Mouse (Mus musculus) forebrain, embryonic 11.5 days (tissue): ENCODE measurements around the gene Tnfrsf13c. TPM values are rescaled to one million over a fixed set of nuclear protein-coding genes. Genes with fewer than 3 reads are reported as not detected.

ENCODE experiments used
- ATAC-seq: fragments of 200-750 bp; cut with Nextera tagmentation; replicated peaks from 2 replicates; pipeline ENCODE4 v1.8.0; 2017; ENCODE audit warnings: moderate TSS enrichment; ENCODE audit not compliant: low FRiP score
- DNase-seq: peaks from one replicate; pipeline ENCODE4 v3.0.0-alpha.2; 2017; ENCODE audit warnings: low spot score
- H3K27ac ChIP-seq: fragments of 300-500 bp; sonication (generic); 2 replicates; pipeline ENCODE4 v1.5.1; 2014; ENCODE audit warnings: low read depth, low read length
- H3K27me3 ChIP-seq: fragments of 300-500 bp; sonication (generic); 2 replicates; pipeline ENCODE4 v1.6.1; 2014; ENCODE audit warnings: mild to moderate bottlenecking, low read length, mixed read lengths; ENCODE audit not compliant: control insufficient read depth, insufficient read depth
- H3K36me3 ChIP-seq: fragments of 300-500 bp; sonication (generic); 2 replicates; pipeline ENCODE4 v1.6.1; 2014; ENCODE audit warnings: mild to moderate bottlenecking, low read length, moderate library complexity, mixed read lengths; ENCODE audit not compliant: control insufficient read depth, insufficient read depth
- H3K4me1 ChIP-seq: fragments of 300-500 bp; sonication (generic); replicated peaks from 2 replicates; pipeline ENCODE4 v1.6.1; 2014; ENCODE audit warnings: low read length, mixed read lengths; ENCODE audit not compliant: control insufficient read depth, insufficient read depth
- H3K4me2 ChIP-seq: fragments of 300-500 bp; sonication (generic); 2 replicates; pipeline ENCODE4 v1.6.1; 2014; ENCODE audit warnings: low read depth, mild to moderate bottlenecking, low read length, moderate library complexity, mixed read lengths; ENCODE audit not compliant: severe bottlenecking
- H3K4me3 ChIP-seq: fragments of 300-500 bp; sonication (generic); 2 replicates; pipeline ENCODE4 v1.5.1; 2014; ENCODE audit warnings: low read depth, low read length
- H3K9ac ChIP-seq: fragments of 300-500 bp; sonication (generic); 2 replicates; pipeline ENCODE4 v1.6.1; 2014; ENCODE audit warnings: low read length
- H3K9me3 ChIP-seq: fragments of 300-500 bp; sonication (generic); 2 replicates; pipeline ENCODE4 v1.6.1; 2016; ENCODE audit warnings: low read length, mixed read lengths; ENCODE audit not compliant: control insufficient read depth
- WGBS: fragments of 180-500 bp; shearing (Covaris S2); extraction: QIAGEN DNeasy Blood & Tissue Kit; methylation state at CpG from one replicate; pipeline ENCODE4 v1.1.7; 2014; 5-methylcytosine and 5-hydroxymethylcytosine counted together
- polyA plus RNA-seq: library from polyadenylated mRNA; unstranded; fragments of >200 nt; fragmentation: Nextera tagmentation; extraction: Ambion mirVana; gene quantifications from 2 replicates; pipeline ENCODE4 v1.2.1, GENCODE M21; 2014

Tnfrsf13c gene
- polyA plus RNA-seq, 1 experiment from 2014 or later = 0.35 TPM

DNA sequence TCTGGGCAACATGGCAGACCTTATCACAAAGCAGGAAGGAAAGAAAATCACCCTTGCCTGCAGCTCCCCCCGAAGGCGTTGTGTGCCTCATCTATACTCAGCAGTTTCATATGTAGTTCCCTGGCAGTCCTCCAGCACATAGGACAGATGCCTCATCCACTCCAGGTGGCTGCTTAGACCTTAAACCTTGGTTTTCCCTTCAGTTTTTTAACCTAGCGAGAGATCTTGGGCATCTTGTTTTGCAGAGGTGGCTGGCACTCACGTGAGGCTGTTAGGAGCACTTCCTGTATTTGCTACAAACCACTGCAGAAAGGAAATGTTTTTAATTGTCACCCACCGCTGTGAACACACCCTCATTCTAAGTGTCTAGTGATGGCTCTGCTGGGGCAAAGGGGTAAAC, 37.2 kb downstream of the Tnfrsf13c start:
- DNase-seq = no peak
- ATAC-seq = no peak
- WGBS = 96% methylated on average over 5 of the region's 5 CpGs
- H3K4me2 ChIP-seq = no peak overlapping the region
- no peak overlapping the region for H3K9ac ChIP-seq
- peaks cover 46% of the 10 kb centered on the region for H3K36me3 ChIP-seq
- H3K27ac ChIP-seq = no peak overlapping the region
- H3K4me3 ChIP-seq = no peak overlapping the region
- no peaks in the 10 kb centered on the region for H3K27me3 ChIP-seq
- no peaks in the 10 kb centered on the region for H3K4me1 ChIP-seq
- peaks cover 4% of the 10 kb centered on the region; the same call in 1 of the 2 replicates for H3K9me3 ChIP-seq

- Histone ChIP-seq H3K27ac (no peak overlapping the region), H3K9ac (no peak overlapping the region), H3K27me3 (no peaks in the 10 kb centered on the region), H3K4me1 (no peaks in the 10 kb centered on the region), H3K9me3 (peaks cover 8% of the 10 kb centered on the region; the same call in 1 of the 2 replicates), H3K36me3 (peaks cover 54% of the 10 kb centered on the region), H3K4me2 (no peak overlapping the region), H3K4me3 (no peak overlapping the region)
- DNase-seq = no peak
- ATAC-seq = no peak
- WGBS = 89% methylated on average over 14 of the region's 14 CpGs
Observed at GRCm38 (mm10) chr15:82186131-82186530, 38.0 kb downstream of the Tnfrsf13c start.

DNA sequence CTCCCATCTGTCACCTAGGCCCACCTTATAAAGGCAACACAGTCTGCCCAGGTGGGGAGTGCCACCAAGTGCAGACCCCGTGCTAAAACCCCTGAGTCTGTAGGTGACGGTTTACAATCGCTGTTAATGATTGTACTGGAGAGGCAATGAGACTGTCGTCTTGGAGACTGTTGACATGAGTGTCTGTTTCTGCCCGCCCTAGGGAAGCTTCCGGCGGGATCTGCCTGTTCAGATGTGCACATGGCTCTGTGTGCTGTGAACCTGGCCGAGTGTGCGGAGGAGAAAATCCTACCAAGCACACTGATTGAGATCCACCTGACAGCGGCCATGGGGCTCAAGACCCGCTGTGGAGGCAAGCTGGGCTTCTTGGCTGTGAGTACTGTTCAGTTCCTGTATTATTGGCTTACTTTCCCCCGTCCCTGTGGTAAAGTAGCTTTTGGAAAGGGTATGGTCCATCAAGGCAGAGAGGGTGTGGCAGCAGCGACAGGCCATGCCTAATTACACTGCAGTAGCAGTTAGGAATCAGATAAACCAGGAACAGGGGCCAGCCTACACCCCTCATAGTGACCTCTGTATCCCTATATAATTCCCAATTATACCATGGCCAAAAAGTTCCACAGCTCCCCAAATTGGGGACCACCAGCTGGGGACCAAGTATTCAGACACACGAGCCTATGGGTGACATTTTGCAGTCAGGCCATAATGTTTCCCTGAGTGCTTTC, 38.9 kb downstream of the Tnfrsf13c start:
- Histone ChIP-seq H3K36me3 (peaks cover 63% of the 10 kb centered on the region), H3K4me3 (no peak overlapping the region), H3K4me2 (no peak overlapping the region), H3K27me3 (no peaks in the 10 kb centered on the region), H3K9me3 (peaks cover 8% of the 10 kb centered on the region; the same call in 1 of the 2 replicates), H3K9ac (no peak overlapping the region), H3K27ac (no peak overlapping the region), H3K4me1 (no peaks in the 10 kb centered on the region)
- WGBS = 90% methylated on average over 14 of the region's 14 CpGs
- DNase-seq = no peak
- no peak for ATAC-seq

DNA sequence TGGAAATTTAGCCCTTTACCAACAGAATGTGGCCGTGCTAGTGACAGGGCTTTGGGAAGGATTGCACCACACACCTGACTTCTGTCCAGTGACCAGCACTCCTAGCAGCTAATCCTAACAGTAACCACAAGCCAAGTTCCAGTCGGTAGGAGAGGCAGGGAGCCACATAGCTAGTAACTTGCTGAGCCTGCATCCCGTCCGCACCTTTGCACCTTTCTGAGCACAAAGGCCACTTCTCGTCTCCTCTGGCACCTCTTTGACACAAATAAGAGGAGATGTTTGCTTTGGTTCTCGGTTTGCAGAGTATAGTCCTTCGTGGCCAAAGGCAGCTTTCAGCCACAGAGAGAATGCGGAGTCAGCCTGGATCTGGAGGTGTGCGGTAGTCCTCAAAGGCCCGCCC, 39.5 kb downstream of the Tnfrsf13c start:
- WGBS = 95% methylated on average over 10 of the region's 10 CpGs
- DNase-seq (no peak), ATAC-seq (no peak)
- Histone ChIP-seq H3K4me3 (no peak overlapping the region), H3K9ac (no peak overlapping the region), H3K36me3 (peaks cover 69% of the 10 kb centered on the region), H3K4me2 (no peak overlapping the region), H3K9me3 (peaks cover 8% of the 10 kb centered on the region; the same call in 1 of the 2 replicates), H3K4me1 (no peaks in the 10 kb centered on the region), H3K27me3 (no peaks in the 10 kb centered on the region), H3K27ac (0 out of 2 replicates have a peak overlapping the region, but pooled peaks have one; percentile 25)

DNA sequence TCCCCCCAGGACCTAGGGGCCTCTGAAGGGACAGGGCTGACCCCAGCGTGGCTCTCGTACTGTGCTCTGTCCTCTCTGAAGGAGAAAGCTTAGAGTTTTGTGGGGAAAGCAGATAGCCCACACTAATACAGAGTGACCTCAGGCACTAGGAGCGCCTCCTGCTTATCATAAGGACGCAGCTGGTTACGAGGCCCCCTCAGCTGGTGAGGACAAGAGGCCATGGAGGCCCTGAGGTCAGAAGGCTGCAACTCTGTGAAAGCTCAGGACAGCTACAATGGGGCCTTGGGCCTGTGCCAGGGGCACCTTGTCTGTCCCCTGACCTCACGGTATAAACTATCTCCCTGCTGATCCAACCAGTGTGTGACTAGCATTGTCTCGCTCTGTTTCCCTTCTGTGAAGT, 40.0 kb downstream of the Tnfrsf13c start:
- no peak overlapping the region for H3K4me2 ChIP-seq
- peaks cover 73% of the 10 kb centered on the region for H3K36me3 ChIP-seq
- H3K27me3 ChIP-seq = no peaks in the 10 kb centered on the region
- WGBS = 87% methylated on average over 7 of the region's 7 CpGs
- H3K4me3 ChIP-seq = no peak overlapping the region
- no peak for ATAC-seq
- H3K4me1 ChIP-seq = no peaks in the 10 kb centered on the region
- no peak for DNase-seq
- H3K9ac ChIP-seq = no peak overlapping the region
- 0 out of 2 replicates have a peak overlapping the region, but pooled peaks have one; percentile 25 for H3K27ac ChIP-seq
- peaks cover 8% of the 10 kb centered on the region; the same call in 1 of the 2 replicates for H3K9me3 ChIP-seq

DNA sequence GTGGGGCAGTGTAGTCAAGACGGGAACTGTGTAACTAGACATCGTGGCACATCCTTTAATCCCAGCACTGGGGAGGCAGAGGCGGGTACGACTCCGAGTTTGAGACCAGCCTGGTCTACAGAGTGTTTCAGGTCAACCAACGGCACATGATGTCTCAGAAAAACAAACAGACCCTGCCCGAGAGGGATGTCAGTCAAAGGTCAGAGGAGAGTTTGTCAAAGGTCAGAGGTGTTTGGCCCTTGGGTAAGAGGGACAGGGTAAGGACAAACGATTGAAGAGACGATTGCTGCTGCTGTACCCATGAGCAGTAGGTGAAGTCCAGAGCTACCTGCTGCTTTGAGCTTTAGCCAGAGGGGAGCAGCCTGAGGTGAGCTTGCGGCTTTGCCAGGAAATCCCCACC, 40.6 kb downstream of the Tnfrsf13c start:
- DNase-seq (no peak), ATAC-seq (no peak)
- Histone ChIP-seq H3K27me3 (no peaks in the 10 kb centered on the region), H3K9me3 (peaks cover 8% of the 10 kb centered on the region; the same call in 1 of the 2 replicates), H3K4me1 (no peaks in the 10 kb centered on the region), H3K9ac (no peak overlapping the region), H3K27ac (peak overlapping the region; percentile 9; the same call in 1 of the 2 replicates), H3K4me2 (no peak overlapping the region), H3K4me3 (no peak overlapping the region), H3K36me3 (peaks cover 71% of the 10 kb centered on the region)
- 82% methylated on average over 10 of the region's 10 CpGs for WGBS

DNA sequence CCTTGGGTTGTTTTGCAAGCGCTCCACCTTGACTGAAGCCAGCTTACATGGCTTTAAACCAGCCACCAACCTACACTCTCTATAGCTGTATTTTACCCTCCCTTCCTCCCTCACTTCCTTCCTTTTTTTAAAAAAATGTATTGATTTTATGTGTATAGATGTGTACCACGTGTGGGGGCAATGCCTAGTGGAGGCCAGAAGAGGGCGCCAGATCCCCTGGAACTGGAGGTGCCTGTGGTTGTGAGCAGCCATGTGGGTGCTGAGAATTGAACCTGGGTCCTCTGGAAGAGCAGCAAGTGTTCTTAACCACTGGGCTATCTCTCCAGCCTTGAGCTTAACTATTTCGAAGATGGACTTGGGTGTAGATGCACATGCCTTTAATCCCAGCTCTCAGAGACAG, 41.9 kb downstream of the Tnfrsf13c start:
- WGBS = over 99% methylated on average over 4 of the region's 4 CpGs
- Histone ChIP-seq H3K4me3 (no peak overlapping the region), H3K9me3 (peaks cover 8% of the 10 kb centered on the region; the same call in 1 of the 2 replicates), H3K27ac (no peak overlapping the region), H3K9ac (no peak overlapping the region), H3K36me3 (peaks cover 70% of the 10 kb centered on the region), H3K4me1 (no peaks in the 10 kb centered on the region), H3K4me2 (no peak overlapping the region), H3K27me3 (no peaks in the 10 kb centered on the region)
- DNase-seq (no peak), ATAC-seq (no peak)

- no peak for DNase-seq
- H3K9ac ChIP-seq = no peak overlapping the region
- whole genome bisulfite sequencing = 98% methylated on average over 5 of the region's 5 CpGs
- H3K4me2 ChIP-seq = no peak overlapping the region
- H3K9me3 ChIP-seq = peaks cover 8% of the 10 kb centered on the region; the same call in 1 of the 2 replicates
- no peak overlapping the region for H3K4me3 ChIP-seq
- H3K27ac ChIP-seq = no peak overlapping the region
- no peak for ATAC-seq
- H3K27me3 ChIP-seq = no peaks in the 10 kb centered on the region
- H3K4me1 ChIP-seq = no peaks in the 10 kb centered on the region
- peaks cover 67% of the 10 kb centered on the region for H3K36me3 ChIP-seq
Observed at GRCm38 (mm10) chr15:82181131-82181530, 43.0 kb downstream of the Tnfrsf13c start.
